Mouse (Mus musculus): ENCODE results near the gene Ankdd1a.

Ankdd1a gene
- long read RNA-seq, experiment 1, partial matches to known transcripts = 0 of 2 reads
- long read RNA-seq, experiment 1, other reads (novel, unspliced or antisense) = 2 of 2 reads
- long read RNA-seq, experiment 2 = 0 reads

- intact Hi-C loops (cut with DNase I) = loop anchor here (10.0 kb wide), 1 partner anchor 145 kb away; the partner anchor contains the start of gene Oaz2
These were observed at the start of gene Ankdd1a for GRCm38 (mm10) chr9:65519807-65520504. TSS of gene Ankdd1a (minus strand) at chr9:65520193.

DNA sequence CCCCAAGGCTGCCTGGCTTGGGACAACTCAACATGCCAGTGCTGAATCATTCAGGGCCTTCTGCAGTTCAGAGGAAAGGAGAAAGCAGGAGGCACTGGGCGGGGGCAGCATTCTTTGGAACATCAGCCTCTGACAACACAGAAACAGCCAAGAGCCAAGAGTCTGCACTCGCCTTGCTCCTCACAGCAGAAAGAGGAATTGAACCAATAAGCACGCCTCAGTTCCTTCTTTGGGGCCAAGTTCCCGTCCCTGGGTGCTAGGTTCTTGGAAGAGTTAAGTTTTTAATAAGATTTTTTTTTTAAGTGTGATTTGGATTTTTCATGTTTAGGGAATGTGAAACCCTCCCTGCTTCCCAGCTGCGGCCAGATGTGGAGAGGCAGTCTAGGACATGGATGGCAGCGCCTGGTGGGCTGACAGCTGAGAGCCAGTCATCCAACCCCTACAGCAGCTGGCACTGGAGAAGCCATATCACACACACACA lies 49.5 kb upstream of the Ankdd1a start:
- intact Hi-C loops (cut with DNase I) = no loop called here

DNA sequence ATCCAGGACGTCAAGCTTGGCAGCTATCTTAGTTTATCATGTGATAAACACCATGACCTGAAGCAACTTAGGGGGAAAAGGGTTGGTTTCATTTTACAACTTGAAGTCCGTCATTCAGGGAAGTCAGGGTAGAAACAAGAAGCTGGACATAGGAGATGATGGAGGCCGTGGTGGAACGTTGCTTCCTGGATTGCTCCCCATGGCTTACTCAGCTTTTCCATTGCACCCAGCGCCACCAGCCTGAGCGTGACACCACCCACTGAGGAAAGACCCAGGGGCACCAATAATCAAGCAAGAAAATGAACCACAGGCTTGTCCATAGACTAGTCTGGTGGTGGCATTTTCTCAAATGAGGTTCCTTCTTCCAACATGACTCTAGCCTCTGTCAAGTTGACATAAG lies 48.8 kb upstream of the Ankdd1a start:
- intact Hi-C loops (cut with DNase I) = no loop called here

- intact Hi-C loops (cut with DNase I) = no loop called here
These were observed 44.7 kb upstream of the Ankdd1a start for GRCm38 (mm10) chr9:65564698-65565097.

DNA sequence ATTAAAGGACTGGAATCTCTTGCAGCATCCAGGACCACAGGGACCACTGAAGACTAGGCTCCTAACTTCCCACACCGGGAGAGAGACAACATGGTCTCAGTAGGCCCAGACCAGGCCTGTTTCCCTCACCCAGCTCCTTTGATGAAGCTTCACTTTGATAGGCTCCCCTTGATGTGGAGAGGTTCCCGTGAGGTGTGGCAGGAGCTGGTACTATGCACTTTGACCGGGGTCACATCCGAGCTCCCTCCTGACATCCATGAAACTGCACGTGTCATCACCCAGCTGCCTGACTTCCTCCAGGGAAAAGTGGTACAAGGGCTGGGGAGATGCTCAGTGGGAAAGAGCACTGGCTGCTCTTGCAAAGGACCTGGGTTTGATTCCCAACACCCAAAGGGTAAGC lies 43.1 kb upstream of the Ankdd1a start:
- intact Hi-C loops (cut with DNase I) = no loop called here

DNA sequence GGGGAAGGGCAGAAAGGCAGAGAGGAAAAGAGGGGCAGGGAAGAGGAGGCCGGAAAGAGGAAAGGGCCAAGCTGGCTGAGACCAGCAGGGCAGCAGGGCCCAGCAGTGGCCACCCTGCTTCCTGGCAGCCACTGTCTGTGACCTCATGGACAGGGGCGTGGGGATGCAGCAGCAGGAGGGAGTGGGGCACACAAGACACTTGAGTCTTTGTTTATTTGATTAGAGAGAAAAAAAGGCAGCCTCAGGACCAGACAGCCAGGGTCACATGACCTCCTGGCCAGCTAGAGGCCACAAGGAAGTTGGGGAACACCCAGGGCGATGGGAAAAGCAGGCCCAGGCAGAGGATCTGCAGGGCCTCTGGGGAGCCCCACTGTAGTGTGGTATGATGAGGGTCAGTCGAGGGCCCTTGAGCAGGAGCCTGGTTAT lies 42.1 kb upstream of the Ankdd1a start:
- intact Hi-C loops (cut with DNase I) = no loop called here

DNA sequence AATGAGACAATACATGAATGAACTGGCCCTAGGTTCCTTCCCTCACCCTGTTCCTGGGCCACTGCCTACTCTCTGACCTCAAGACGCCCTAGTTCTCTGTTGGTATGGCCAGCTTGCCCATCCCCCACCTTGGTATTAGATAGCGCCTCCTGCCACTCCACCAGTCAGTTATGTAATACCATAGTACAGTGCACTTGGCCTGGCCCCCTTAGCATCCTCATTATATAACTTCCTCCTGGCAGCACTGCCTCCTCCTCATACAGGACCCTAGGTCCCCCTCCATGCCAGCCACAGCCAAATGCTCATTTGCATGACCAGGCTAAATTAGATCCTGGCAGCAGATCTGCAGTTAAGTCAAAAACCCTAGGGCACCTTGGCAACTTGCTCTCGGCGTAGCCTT lies 41.0 kb upstream of the Ankdd1a start:
- intact Hi-C loops (cut with DNase I) = no loop called here

DNA sequence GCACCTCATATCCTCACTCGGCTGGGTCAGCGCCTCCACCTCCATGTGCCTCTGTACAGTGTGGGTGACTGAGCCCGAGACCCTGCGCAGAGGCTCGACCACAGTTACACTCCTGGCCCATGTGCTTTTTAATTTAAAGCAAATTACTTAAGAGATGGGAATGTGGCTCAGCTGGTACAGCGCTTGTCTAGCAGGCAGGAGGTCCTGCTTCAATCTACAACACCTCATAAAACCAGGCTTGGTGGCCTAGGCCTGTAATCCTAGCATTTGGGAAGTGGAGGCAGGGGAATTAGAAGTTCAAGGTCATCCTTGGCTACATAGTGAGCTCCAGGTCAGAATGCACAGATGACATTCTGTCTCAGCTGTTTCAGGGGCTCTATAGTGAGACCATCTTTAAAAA lies 38.8 kb upstream of the Ankdd1a start:
- intact Hi-C loops (cut with DNase I) = no loop called here

- intact Hi-C loops (cut with DNase I) = no loop called here
These were observed 37.0 kb upstream of the Ankdd1a start for GRCm38 (mm10) chr9:65556979-65557378.

GRCm38 (mm10) chr9:65556349-65556748 lies 36.4 kb upstream of the Ankdd1a start:
- intact Hi-C loops (cut with DNase I) = no loop called here

DNA sequence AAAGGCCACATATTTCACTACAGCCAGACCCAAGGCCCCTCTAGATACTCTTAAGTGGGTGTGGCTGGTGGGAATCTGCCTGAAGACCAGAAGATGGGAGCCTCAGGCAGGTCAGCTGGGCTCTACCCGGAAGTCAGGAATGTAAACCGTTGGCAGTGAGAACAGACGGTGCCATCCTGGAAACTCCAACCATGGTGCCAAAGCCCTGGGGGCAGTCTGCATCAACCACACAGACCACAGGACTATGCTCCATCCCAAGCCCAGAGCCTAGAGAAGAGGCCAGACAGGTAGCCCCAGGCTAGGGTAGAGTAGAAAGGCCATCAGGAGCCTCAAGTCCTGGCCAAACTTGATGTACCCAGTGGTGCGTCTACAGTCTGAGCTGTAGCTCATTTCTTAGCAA lies 35.6 kb upstream of the Ankdd1a start:
- intact Hi-C loops (cut with DNase I) = no loop called here

GRCm38 (mm10) chr9:65555001-65555405 lies 35.0 kb upstream of the Ankdd1a start:
- intact Hi-C loops (cut with DNase I) = no loop called here

DNA sequence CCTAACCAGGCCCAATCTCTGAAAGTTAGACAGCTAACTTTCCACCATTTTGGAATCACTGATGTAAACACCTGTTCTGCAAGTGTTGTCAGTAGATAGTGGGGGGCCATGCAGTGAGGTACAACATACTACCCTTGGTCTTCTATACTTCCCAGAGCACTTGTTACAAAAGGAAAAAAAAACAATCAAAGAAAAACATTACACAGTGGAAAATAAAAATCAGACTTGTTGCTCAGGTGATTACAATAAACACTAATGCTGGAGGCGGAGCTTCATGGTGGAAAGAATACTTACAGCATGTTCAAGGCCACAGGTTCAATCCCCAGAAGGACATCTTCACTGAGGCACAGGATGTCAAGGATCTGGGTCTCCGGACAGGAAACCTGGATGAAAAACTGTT lies 32.7 kb upstream of the Ankdd1a start:
- intact Hi-C loops (cut with DNase I) = no loop called here

GRCm38 (mm10) chr9:65552141-65552540 lies 32.1 kb upstream of the Ankdd1a start:
- intact Hi-C loops (cut with DNase I) = no loop called here

GRCm38 (mm10) chr9:65551035-65551434 lies 31.0 kb upstream of the Ankdd1a start:
- intact Hi-C loops (cut with DNase I) = no loop called here

- intact Hi-C loops (cut with DNase I) = no loop called here
These were observed 30.3 kb upstream of the Ankdd1a start for GRCm38 (mm10) chr9:65550079-65550831.

GRCm38 (mm10) chr9:65549643-65550042 lies 29.6 kb upstream of the Ankdd1a start:
- intact Hi-C loops (cut with DNase I) = no loop called here

GRCm38 (mm10) chr9:65549139-65549538 lies 29.1 kb upstream of the Ankdd1a start:
- intact Hi-C loops (cut with DNase I) = no loop called here

DNA sequence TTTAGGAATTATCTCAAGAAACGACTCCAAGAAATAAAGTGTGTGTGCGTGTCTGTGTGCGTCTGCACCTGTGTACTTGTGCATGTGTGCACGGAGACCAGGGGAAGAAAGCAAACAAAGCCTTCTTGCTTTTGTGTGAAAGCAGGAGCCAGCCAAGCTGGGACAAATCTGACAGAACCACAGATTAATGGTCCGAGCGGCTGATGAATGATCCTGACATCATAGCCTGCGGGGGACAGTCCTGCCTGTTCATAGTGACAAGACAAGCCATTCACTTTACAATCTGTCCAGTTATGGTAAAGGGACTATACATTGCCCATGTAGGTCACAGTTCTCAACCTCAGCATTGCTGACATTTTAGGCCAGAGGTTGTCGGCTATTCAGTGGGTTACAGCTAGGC lies 28.3 kb upstream of the Ankdd1a start:
- intact Hi-C loops (cut with DNase I) = no loop called here

DNA sequence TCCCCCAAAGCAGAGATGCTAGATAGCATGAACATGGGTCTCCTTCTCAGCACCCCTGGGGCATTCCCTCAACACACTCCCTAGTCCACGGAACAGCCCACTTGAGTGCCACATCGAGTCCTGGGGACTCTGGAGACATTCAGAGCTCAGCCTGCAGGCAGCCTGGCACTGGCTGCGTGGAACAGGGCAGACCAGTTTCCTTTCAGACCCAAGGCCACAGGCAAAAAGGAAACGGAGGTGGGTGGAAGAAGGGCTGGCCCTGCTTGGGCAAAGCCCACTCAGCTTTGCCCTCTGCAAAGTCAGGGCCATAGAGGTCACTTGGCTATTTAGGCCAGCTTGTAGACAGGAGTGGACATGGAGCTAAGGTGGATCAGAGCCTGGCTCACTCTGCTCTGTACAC lies 27.9 kb upstream of the Ankdd1a start:
- intact Hi-C loops (cut with DNase I) = no loop called here

GRCm38 (mm10) chr9:65547111-65547510 lies 27.1 kb upstream of the Ankdd1a start:
- intact Hi-C loops (cut with DNase I) = no loop called here

GRCm38 (mm10) chr9:65546413-65546695 lies 26.4 kb upstream of the Ankdd1a start:
- intact Hi-C loops (cut with DNase I) = no loop called here
